Mouse (Mus musculus) stomach, postnatal 0 days (tissue): ENCODE measurements around the gene 2310022A10Rik.

Experiments used
- CTCF ChIP-seq: IDR thresholded peaks from 2 replicates; pipeline ENCODE4 v1.5.1; 2016; ENCODE audit warnings: antibody characterized with exemption, low read depth, mild to moderate bottlenecking, moderate library complexity
- EP300 ChIP-seq: optimal IDR thresholded peaks from 2 replicates; pipeline ENCODE3; 2016; ENCODE audit warnings: antibody characterized with exemption

DNA sequence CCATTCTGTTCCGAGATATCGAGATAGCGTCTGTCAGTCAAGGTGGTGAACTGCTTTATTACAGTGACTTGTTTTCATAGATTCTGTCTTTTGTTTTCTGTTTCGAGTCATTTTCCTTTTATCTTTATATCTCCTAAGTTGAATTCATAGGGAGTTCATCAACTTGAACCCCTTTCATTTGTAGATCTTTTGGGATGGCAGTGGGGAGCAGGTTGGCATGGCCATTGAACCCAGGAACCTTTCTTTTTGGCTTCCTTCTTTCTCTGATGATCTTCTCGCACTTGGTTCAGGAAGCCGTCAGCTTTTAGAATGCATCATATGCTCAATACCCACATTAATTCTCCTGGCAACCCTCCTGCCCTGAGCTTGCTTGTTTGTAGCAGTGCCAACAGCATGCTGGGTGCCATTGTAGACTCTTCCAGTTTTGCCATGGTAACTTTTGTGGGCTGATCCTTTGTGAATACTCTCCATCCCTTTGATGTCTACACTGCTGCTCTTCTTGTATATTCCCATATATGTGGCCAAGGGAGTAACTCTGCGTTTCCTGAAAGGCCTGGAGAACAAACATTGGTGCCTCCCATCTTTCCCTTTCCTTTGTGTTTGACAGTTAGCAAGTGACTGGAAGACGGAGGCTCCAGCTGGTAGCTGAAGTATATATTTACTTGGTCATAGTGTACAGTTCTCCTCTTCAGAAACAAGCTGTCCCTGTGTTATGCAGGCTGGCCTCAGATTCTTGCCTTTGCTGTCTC, 60.9 kb downstream of the 2310022A10Rik start:
- TF ChIP-seq CTCF (no peak), EP300 (no peak)
